Mouse (Mus musculus) spleen, postnatal 36 days (tissue): Measurements from ENCODE around the gene Gata2.

ENCODE experiments used
- DNase-seq, 2 experiments: peaks; one replicate each; pipeline ENCODE4 v3.0.0; 2022; ENCODE audit warnings: low spot score in 2 of 2, mixed read lengths in 1 of 2

Gene Gata2

DNA sequence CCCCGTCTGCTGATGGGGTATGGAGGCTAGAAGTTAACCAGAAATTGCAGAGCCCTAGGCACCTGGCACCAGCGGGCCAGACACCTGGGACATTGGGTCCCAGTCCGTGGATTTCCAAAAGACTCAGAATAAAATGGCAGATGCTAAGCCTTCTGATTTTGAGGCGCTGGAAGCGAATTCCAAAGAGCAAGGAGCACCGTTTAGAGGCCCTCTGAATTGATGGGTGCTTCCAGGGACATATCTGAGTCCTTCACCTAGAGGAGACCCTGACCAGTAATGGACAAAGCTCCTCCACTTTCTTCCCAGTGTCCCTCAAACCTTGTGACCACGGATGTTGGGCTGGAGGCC, 1.3 kb downstream of the Gata2 start:
- no peak for DNase-seq

DNA sequence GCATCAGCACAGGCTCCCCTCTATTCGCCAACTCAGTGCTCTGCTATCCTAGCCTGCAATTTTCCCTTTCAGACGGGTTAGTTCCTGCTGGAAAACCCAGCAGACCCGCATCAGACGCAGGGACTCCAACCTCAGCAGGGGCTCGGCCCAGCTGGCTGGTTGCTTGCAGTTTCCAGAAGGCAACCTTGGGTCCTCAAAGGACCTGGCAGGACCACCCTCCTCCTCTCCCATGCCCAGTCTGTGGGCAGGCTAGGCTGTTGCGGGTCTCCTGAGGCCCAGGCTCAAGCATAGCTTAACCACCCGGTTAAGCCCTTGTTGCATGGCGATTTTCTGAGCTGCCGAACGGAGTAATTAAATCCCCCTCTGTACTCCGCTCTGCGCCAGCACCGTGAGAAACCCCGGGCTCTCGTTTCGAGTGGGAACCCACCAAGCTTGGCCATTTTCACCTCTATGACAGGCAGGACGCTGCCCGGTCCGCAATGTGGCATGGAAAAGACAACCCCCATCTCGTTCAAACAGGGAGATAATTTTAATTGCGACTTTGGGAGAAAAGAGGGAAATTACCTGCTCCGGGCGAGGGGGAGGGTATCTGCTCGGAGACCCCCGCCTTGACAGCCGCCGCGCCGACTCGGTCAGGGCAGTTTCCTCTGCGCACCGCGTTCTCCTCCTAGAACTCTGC, 2.5 kb downstream of the Gata2 start:
- no peak for DNase-seq

DNA sequence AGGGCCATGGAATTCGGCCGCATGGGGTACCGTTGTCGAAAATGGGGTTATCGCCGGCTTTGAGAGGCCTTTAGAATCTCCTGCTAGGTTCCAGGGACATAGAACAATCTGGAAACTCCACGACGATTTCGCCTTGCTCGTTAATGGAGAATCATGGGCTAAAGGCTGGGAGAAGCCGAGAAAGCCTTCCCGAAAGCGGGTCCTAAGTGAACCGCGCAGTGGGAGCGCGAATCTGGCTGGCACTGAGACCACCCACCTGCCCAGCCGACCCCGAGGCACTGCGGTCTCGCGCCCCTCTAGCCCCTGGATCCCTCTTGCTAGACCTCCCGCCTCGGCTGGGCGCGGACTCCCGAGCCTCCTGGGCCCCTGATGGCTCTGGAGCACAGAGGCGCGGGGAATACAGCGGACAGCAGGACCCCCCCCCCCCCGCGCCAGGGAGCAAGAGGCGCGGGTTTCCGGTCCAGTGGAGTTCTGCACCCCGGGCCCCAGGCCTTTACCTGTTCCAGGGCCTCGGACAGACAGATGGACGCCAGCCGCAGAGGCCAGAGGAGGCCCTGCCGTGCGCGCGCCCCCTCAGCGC, 3.1 kb downstream of the Gata2 start:
- DNase-seq: no peak

DNA sequence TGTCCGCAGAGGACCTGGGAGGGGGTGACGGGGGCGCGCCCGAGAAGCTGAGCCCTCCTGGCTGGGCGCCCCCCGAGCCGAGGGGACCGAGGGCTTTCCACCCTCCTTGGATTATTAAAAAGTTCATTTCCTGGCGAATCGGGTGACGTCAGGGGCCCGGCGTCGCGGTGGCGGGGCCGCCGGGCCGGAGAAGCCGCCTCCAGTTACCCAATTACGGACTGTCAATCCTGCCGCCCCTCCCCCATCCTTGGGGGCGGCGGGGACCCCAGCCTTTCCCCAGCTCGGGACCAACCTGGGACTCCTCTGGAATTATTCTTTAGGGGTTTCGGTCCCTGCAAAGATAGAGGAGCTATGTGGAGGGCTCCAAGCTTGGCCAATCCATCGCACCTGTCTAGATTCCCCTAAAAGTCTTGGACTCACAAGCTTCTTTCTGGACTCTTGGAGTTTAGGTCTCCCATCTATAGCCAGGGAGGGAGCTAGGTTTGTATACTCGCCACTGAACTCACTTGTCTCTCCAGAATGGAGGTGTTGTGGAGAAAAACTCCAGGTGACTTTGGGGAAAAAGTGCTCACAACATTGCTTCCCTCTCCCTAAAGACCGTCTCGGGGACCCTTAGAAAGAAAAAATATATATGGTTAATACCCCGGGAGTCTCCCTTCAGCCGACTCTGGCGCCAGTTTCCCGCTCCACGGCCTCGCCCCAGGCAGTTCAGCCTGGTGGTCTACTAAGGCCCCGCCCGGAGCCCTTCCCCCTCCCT, 3.8 kb downstream of the Gata2 start:
- no peak for DNase-seq

DNA sequence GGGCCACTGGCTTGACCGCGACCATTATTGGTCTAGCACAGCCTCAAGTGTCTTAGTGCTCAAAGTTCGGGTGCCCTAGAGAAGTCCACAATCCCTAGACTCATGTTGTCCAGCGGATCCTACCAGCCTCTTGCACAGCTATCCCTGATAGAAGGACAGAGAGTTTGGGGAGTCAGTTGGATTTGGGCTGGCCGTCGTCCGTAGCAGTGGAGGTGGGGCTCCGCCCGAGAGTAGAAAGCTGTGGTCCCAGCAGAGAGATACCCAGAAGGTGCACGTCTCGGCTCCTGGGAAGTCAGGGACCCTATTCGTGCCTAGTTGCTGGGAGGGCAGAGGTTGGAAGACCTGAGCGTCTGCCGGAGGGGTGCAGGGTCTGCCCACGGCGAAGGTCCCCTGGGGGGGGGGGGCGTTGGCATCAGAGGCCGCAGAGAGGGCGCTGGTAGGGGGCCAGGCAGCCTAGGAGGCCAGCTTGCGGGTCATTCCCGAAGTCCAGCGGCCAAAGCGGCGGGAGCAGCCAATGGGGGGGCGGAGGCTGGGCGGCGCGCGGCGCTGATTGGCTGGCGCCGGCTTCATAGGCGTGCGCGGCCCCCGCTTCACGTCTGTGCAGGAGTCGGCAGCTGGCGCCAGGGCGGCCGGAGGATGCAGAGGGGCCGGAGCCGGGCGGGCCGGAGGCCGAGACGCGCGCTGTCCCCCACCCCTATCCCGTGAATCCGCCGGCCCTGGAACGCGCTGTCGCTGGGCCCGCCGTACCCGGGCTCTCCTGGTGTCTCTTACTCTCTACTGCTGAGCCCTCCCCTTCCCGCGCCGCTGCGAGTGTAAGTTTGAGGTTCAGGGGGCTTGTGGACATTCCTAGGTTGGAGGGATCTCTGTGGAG, 4.6 kb downstream of the Gata2 start:
- DNase-seq: peak in 1 of 2 experiments; percentile 20

DNA sequence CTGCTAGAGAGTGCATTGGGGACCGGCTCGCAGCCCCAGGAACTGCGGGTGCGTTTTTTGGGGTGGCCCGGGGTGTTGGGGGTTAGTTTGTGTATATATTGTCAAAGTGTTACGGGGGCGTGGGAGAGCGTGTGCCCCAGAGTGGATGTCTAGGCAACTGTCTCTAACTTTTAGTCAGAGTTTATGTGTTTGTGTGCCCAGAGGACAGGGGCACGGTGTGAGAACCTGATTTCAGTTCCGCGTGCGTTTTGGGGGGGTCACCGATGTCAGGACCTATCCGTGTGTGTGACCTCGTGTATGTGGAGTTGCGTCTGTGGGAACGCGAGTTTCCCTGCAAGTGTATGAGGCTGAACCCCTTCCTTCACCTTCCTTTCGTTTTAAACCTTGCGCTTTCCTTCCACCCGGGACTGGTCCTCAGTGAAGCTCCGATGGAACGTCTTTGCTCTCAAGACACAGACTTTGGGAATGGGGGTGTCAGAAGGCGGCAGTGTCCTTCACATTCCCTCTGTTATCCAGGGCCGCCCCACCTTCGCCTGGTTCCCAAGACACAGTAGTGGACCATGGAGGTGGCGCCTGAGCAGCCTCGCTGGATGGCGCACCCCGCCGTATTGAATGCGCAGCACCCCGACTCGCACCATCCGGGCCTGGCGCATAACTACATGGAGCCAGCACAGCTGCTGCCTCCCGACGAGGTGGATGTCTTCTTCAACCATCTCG, 5.5 kb downstream of the Gata2 start:
- no peak for DNase-seq

DNA sequence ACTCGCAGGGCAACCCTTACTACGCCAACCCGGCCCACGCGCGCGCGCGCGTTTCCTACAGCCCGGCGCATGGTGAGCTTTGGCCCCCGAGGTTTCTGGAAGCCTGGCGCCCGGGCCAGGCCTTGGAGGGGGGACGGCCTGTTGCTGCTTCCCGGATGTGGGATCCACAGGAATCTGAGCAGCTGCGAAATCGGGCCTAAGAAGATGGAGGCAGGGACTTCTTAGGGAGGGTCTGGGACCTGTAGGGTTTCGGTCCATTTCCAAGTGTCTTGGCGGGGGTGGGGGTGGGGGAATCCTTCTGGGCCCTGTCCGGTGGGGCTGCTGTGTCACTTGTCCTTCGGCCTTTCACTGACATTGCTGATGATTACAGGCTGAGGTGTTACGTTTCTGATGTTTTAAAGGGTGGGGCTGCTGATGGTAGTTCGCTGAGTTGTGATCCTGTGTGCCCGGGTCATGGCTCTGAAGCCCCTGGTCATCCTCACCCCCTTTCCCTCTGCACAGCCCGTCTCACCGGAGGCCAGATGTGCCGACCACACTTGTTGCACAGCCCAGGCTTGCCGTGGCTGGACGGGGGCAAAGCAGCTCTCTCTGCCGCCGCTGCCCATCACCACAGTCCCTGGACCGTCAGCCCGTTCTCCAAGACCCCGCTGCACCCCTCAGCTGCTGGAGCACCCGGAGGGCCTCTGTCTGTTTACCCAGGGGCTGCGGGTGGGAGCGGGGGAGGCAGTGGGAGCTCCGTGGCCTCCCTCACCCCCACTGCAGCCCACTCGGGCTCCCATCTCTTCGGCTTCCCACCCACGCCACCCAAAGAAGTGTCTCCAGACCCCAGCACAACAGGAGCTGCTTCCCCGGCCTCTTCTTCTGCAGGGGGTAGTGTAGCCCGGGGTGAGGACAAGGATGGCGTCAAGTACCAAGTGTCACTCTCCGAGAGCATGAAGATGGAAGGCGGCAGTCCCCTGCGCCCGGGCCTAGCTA, 6.3 kb downstream of the Gata2 start:
- DNase-seq: no peak

DNA sequence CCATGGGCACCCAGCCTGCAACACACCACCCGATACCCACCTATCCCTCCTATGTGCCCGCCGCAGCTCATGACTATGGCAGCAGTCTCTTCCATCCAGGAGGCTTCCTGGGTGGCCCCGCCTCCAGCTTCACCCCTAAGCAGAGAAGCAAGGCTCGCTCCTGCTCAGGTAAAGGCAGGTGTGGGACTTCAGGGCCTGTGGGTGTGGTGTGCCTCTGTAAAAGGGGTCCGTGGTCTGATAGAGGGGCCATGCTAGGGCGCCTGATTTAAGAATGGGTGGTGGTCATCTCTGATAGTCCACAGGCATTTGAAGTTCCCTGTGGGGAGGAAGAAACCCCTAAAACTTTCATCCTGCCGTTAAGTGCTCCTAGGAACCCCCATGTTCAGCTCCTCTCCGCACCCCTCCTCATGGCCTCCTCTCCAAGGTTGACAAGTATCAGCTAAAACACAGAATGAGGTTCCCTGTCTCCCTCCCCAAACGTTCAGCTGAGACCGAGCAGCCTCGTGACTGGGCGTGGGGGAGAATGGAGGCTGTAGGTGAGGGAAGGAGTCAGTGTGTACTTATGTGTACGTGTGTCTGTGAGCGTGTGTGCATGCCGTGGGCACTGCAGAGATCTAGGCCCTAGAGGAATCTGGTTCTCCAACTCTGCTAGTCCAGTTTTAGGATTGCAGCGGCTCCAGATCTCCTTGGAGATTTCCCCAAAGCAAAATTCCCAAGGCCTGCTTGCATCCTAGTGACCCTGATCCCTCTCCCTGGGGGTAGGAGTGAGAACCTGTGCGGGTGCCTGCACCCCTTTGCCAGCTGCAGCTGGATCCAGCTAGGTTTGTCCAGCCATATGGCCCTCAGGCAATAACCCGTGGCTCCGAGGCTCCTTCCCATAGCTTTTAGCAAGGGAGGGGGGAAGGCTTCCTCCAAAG, 7.3 kb downstream of the Gata2 start:
- no peak for DNase-seq

DNA sequence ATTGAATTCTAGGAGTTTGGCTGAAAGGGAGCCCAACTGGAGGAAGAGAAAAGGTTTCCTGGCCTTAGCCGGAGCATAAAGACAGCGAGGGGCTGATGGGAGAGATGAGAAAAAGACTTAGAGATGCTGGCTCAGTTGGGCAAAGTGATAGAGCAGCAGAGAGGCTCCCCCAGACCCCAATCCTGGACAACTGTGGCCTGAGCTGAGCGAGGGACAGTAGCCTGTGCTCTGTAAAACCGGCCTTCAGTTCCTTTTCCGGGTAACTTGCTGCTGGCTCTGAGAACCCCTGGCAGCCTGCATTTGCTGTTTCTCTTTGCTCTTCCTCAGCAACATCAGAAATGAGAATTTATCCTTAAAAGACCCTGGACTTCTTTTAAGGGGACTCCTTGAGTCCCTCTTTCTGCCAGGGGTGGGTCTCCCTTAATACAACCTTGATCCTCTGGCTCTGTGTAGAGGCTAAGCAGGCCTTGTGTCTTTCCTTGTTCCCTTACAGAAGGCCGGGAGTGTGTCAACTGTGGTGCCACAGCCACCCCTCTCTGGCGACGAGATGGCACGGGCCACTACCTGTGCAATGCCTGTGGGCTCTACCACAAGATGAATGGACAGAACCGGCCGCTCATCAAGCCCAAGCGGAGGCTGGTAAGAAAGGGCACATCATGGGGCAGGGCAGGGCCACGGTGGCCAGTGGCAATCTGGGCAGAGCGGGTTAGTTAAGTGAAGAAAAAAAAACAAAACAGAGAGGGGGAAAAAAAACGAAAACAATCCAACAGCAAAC, 8.4 kb downstream of the Gata2 start:
- no peak for DNase-seq

DNA sequence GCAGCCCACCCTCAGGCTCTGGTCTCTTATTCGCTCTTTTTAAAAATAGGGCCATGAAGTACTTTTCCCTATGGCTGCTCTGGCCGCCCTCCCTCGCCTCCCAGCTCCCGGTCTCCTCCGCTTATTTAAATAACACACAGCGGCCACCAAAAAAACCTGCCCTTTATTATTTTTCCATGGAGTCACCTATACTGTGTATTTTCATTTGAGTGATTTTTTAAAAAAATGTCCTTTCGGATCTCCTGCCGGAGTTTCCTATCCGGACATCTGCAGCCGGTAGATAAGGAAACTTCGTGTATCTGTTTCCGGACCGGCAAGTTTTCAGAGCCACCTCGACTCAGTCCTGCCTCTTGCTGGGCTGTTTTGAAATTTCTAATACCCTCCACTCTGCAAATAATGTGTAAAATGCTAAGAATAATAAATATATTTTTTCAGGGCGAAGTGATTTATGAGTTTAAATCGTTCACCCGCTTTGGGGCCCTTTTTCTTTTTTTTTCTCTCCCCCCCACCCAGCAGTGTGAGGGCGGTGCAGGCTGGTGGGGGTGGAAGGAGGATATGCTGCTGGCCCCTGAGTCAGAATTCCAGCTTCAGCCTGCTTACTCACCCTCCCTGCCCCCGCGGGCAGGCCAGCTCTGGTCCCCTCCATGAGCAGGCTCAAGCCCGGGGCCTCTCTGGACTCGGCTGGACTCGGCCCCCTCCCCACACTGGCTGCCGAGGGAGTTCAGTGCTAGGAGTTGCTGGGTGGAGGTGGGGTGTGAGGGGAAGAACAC, 9.4 kb downstream of the Gata2 start:
- peak in 1 of 2 experiments; percentile 22 for DNase-seq

DNA sequence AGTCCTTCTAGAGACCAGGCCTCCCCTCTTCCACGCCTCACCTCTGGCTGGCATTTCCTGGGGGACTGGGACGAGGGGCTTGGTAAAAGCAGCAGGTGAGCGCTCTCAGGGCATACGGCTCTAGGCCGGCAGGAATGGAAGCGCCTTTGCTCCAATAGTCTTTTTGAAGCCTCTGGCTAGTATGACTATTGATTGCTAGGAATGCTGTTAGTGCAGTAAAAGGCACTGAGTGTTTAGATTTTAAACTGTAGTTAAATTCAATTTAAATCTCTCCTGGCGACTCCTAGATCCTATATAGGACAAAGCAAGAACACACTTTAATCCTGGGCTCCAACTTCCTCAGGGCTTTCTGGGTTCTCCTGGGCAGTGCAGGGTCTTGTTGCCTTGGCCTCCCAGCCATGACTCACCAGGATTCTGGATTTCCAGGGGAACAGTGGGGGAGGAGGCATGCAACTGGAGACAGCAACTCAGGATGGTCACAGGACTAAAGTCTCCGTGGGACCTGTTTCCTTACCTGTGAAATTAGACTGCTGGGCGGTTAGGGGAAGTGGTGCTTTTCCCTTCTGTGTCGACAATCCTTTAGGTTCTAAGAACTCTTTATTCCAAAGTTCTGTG, 10.2 kb downstream of the Gata2 start:
- no peak for DNase-seq

DNA sequence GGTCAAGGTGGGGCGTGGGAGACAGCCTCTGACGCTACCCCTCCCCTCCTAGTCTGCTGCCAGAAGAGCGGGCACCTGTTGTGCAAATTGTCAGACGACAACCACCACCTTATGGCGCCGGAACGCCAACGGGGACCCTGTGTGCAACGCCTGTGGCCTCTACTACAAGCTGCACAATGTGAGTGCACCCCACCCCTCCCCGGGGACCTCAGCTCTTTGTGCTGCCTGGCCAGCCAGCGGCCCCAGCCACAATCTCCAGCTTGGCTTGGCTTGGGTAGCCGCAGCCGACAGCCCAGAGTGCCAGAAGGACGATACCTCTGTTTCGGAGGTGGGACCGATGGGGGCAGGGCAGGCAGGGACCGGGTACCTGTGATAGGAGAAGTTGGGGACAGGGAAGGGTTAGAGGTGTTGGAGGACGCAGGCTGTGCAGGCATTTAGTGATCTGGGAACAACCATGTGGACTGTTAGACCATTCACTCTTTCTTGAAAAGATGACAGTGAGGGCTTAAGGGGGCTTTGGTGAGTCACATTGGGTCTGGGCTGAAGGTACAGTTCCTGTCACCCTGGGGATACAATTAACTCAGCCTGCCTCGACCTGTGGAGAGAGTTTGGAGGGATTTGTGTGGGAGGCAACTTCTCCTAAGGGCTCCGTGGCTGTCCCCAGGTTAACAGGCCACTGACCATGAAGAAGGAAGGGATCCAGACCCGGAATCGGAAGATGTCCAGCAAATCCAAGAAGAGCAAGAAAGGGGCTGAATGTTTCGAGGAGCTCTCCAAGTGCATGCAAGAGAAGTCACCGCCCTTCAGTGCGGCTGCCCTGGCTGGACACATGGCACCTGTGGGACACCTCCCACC, 11.1 kb downstream of the Gata2 start:
- no peak for DNase-seq

DNA sequence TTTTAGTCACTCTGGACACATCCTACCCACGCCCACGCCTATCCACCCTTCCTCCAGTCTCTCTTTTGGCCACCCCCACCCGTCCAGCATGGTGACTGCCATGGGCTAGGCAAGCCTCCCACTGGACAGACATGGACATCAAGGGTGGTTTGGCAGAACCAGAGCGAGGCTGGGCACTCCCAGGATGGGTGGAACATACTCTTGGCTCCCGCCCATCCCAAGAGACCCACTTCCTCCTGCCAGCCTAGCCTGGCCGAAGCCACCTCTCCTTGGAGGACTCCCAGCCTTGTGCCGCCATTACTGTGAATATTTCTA, 11.7 kb downstream of the Gata2 start:
- DNase-seq: no peak

DNA sequence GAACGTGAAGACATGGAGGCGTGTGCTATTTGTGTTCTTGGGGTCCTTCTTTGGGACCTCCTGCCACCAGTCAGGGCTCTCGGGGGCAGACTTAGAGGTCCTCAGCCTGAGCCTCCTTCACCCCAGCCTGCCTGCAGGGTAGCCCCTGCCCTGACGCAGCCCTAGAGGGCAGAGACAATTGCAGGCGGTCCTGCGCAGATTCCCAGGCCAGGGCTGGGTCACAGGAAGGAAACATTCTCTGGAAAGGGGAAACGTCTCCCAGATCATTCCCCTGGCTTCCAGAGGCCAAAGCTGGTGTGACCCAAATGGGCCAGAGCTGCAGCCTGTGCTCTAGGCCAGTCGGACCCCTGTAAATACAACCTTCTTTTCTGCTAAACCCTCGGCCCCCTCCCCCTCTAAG, 12.2 kb downstream of the Gata2 start:
- DNase-seq: no peak

DNA sequence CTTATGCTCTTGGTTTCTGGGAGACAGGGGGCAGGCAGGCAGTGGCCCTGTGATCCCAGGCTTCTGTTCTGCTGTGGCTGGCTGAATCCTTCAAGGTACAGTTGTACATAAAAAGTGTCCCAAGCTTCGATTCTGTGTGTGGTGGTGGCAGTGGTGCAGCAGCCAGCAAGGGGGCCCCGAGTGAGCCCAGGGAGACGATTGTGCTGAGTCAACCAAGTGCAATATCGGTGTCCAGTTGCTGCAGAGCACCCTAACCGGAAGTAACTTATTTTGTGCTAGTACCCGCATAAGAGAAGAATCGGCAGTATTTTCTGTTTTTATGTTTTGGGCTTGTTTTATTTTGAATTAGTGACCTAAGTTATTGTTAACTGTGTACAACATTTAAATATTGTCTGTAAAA, 12.9 kb downstream of the Gata2 start:
- DNase-seq: no peak

DNA sequence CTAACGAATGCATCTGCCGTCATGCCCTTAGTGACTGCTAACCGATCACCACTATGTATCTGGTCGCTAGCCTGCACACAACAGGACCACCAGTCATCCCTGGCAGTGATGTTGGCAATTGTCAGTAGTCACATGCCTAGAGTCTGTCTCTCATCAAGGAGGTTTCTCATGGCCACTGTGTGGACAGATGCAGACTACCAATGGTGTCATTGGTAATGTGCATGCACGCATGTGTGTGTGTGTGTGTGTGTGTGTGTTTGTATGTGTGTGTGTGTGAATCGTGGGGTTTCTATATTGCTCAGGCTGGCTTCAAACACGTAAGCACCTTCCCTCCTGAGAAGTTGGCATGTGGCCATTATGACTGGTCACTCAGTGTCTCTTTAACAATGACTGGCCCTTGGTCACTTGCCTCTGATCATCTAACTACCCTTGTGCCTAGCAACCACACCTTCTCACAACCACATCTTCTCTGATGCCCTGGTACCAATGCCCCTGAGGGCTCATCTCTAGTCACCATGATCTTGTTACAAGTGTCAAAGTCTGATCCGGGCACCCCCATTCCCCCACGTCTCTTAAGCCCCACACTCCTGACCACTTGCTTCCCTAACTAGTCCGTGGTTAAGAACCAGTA, 13.8 kb downstream of the Gata2 start:
- DNase-seq: no peak
